Mouse (Mus musculus) c-Kit-positive CD71-positive TER-119-positive erythroid progenitor cells, embryonic 14.5 days (primary cell): Measurements from ENCODE around the gene Cftr.

Experiments
- DNase-seq: peaks from one replicate; pipeline ENCODE4 v3.0.0-alpha.2; 2013; ENCODE audit warnings: low spot score

Cftr gene

DNA sequence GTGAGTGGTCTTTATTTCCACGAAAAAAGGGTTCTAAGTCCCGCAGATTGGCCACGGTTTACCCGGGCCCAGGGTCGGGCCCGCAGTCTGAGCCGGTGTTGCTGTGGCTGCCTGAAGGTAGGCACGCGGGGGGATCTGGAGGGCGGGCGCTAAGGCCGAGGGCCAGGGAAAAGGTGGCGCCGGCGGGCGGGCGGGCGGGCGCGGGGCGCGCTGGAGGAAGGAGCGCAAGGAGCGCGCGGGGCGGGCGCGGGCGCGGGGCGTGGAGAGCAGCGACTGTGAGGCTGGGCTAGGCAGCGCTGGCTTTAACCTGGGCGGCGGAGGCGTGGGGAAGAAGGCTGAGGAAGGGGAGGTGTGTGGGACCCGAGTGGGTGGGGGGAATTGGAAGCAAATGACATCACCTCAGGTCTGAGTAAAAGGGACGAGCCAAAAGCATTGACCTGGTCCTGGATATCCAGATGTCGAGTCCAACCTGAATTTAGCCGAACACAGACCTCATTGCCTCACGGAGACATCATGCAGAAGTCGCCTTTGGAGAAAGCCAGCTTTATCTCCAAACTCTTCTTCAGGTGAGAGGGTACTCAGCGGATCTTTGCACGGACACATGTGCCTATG, at the start of gene Cftr:
Gene Cftr (plus strand): TSS at position 377 of the 612 bp plus-strand sequence.
- no peak for DNase-seq

DNA sequence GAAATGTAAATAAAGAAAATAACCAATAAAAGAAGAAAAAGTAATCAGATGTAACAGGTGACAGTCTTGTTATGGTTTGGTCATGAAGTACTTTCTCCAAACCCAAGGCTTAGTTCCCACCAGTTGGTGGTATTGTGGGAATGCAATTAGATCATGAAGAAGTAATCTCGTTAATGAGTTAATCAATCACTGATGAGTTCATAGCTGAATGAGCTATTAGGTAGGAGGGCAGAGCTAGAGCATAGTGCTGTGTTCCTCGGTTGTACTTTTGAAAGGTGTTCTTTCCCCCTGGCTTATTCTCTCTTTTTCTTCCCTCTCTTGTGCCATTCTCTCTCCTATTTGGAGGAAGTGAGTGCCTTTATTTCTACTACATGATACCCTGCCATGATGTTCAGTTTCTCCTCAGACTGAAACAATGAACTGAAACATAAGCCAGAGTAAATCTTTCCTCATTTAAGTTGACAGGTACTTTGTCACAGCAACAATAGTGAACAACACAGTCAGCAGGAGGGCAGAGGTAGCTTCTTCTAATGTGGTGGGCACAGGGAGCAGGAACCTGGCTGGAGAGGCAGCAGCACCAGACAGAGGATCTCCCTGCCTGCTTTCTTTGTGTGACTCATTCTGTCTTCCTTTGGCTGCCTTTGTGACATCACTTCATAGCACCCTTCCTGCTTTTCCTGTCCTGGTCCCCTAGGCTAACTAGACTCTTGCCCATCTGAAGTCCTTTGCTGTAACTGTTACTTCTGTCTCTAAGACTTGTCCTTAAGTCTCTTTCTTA, 43.1 kb upstream of the Cftr start:
- DNase-seq = no peak

DNA sequence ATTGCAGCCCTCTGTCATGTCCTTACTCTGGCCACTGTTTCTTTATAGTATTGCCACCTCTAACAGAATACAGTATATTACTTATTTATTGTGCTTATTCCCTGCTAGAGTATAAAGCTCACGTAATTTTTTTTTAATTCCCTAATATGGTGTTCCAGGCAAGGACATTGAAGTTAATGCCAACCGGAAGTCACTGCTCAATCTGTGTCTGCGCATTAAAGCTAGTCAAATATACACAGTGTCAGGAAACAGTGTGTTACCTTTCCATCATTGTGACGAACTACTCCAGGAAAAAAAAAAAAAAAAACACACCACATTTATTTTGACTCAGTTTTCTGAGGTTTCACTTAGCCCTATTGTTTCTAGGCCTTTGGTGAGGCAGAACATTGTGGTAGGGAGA, 42.4 kb upstream of the Cftr start:
- DNase-seq = no peak

DNA sequence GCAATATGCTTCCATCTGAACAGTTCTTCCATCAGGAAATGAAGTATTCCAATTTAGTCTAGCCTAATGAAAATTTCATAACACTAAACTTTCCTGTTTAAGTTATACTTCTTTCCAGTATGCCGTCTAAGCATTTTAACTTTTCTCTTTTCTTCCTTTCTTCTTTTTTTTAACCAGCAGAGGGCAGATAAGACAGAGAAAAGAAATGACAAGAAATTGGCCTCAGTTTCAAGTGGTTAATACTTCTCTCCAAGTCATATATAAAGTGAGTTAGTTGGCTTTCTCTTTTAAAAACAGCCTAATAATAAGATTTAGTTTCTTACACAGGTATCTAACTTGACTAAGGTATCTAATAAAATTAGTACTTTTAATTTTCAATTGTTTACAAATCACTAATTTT, 35.2 kb upstream of the Cftr start:
- DNase-seq = no peak

DNA sequence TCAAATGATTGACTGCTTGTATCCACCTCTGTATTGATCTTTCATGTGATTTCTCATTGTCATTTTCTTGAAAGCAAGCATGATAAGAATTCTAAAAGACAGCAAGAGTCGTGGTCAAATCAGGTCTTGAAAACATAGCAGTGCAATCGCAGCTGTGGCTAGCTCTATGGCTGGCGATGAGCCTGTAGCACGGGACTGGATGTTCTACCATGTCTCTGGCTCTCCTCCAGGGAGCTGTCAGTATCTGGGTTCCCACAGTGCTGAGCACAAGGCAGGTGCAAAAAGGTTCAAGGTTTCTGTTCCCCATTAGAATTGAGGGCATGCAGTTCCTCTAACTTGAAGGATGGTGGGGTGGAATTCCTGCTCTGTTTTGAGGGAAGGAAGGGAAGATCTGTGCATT, 17.5 kb upstream of the Cftr start:
- no peak for DNase-seq

DNA sequence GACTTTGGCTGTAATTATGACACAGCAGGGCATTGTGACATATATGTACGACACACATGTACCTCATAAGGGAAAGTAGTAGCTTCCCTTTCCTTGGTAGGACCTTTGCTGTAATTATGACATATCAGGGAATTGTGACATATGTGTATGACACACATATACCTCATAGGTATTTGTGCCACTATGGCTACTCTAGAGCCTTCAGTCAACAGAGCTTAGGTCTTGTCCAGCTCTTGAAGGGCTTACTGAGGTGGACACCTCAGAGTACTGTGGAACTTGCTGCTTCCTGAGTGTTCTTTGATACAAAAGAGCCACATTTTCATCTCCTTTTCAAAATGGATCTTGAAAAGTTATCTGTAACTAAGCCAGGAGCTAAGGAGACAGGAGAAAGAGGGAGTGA, 869 bp upstream of the Cftr start:
- DNase-seq = no peak

DNA sequence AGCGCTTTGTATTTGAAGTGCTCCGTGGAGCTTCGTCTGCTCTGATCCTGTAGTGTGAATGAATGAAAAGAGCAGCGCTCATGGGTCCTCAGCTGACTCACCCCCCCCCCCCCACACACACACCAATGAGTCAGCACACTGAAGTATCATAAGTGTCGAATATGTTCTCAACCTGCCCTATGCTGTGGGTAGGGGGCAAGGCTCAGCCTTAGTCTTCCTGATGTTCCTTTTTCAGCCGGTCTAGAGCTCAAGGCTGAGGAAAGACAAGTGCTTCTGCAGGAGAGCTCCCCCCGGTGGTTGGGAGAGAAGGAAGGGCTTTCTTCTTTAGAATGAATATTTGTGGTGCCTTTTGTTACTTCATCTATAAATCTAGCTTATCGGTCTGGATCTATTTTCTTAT, 1.1 kb downstream of the Cftr start:
- peak; percentile 9 for DNase-seq

DNA sequence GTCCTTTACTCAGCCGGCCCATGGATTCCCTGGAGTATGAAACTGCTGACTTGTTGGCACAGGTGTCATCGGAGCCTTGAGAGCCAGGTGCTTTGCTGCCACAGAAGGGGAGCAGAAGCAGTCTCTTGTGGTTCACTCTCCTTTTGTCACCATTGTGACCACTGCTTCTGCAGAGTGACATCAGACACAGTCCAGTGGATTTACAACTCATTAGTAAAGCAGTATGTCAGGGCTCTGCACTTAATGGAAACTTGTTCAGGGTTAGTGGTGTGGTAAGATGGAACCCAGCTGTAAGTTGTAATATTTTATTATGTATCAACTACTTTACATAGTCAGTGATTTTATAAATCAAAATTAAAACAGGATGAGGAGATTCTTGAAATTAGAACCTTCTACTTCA, 7.0 kb downstream of the Cftr start:
- DNase-seq = no peak

DNA sequence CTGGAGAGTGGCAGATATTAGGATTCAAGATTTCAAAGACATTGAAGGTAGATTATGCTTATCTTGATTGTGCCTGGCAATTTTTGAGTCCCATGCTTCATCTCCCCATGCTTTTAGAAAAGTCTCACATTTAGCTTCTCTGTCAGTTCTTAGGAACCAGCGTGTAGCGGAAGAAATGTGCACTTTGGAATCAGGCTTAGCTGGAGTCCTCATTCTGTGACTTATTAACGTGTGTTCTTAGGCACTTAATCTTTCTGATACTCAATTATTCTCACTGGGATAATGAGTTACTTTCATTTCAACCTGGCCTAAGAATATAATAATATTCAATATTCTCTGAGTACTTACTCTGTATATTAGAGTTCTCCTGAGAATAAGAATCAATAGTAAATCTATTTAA, 10.2 kb downstream of the Cftr start:
- no peak for DNase-seq

DNA sequence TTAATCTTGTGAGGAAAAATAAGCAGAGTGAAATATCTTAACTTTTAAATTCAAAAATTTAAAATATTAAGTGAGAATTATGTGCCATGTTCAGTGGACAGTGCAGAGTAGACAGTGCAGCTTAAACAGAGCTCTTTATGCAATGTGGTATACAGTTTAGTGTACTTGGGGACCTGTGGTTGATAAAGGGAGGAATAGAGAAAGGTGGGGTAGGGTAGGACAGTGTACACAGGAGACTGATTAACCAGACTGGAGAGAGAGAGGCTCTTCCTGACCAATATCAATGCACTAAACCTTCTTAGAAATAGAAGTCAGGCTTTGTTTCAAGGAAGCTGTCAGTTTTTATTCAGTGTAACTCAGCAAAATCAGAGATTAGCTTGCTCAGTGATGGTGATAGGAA, 12.4 kb downstream of the Cftr start:
- DNase-seq = no peak

DNA sequence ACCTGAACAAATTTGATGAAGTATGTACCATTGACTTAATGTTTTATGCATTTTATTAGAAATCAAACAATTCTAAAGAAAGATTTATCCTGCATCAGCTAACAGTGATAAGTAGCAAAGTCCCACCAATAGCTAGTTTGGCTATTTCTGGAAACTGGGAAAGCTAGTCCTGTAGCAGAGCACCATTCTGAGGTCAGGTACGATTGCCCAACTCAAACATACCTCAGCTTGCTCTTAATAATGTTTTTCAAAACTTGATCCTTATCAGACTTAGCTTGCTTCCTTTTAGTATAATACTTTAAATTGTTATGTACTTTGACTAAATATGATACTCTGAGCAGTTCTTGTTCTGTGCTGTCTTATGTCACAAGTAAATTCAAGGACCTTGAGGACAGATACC, 50.2 kb downstream of the Cftr start:
- no peak for DNase-seq

DNA sequence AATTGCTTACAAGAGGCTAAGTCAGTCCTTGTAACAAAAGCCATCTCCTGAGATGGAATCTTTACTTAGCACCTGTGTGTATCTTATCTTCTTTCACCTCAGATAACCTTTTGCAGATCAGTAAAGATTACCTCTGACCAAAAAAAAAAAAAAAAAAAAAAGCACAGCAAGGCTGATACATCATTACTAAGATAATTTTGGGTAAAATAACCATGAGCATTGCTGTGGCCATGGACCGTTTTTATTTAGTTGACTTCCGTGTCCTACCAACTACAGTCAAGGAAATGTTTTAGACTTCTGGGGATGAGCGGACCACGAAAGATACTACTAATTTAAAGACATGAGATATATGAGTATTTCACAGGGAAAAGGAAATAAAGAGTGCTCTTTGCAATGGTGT, 52.7 kb downstream of the Cftr start:
- DNase-seq = no peak

DNA sequence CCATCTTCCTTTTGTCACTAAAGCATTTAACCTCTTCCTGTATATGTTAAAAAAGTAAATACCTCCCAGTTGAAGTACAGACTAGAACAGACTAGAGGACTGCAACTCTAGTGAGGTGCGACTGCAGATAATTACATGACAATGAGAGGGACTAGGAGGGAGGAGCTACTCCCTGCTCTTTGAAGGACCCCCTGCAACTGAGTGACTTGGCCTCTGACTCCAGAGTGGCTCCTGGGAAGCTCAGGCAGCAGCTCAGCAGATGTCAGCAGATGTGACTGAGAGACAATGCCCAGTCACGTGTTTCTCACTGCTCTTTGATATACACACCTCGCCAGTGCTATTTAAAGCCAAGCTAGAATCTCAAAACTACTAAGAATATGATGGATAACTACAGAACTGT, 54.7 kb downstream of the Cftr start:
- DNase-seq = no peak

DNA sequence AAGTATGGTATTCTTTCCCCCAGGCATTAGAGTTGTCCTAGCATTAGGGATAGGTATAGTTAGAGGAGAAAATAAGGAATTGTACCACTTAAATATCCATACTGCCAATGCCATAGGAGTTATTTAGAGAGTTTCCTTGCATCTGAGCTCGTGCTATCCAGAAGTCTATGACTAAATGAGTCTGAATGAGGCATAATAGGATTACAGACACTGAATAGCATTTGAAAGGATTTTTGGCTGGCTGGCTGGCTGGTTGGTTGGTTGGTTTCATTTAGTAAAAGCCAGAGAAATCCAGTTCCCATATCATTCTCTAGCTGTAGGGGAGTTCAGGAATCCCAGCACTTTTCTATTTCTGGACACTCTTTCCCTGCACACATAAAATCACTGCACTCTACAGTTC, 76.0 kb downstream of the Cftr start:
- no peak for DNase-seq

DNA sequence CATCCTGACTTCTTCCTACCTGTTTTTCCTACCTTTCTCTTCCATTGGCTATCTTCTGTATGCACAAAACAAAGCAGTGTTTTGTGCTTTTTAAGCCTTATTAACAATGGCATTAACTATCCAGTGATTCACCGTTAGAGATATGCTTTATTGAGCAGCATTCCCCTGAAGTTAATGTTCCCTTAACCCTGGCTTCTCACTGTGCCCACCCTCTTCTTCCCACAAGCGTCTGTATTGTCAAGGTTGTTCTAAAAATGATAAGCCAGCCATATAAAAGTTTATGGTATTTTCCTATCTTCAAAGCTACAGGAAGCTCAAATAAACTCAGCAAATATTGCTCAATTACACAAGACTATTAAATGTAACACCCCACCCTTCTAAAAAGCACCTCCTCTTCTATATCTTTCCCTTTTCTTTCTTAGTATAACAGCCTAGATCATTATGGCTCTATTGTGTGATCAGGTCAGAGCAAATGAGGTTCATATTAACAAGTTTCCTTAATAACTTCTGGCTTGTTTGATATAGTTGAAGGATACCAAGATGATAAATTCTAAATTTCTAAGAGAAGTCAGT, 77.5 kb downstream of the Cftr start:
- no peak for DNase-seq

DNA sequence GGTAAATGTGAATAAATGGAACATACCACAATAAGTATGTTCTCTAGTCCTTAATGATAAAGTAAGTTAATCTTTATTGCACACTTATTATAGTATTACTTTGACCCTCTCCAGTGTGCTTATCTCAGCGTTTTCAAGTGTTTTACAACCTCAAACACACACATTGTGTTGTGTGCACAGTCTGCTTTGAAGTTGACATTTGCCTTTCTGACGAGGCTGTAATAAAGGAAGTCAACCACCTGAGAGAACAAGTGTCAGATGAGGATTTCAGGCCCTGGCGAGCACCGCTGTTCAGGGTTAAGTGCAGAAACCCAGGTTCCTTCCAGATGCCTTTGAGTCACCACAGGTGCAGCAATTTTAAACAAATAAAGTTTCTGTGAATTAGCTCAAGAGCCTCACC, 78.0 kb downstream of the Cftr start:
- no peak for DNase-seq

DNA sequence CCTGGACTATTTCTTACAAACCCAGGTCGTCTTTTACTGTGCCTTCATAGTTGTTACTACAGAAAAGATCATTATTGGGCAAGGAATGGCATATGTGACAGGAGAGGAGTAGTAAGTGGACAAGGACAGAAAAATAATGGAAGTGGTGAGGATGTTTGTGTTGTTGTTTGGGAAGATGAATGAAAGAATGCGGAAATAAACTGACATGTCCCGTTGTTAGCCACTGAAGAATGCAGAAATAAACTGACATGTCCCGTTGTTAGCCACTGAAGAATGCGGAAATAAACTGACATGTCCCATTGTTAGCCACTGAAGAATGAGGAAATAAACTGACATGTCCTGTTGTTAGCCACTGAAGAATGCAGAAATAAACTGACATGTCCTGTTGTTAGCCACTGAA, 84.1 kb downstream of the Cftr start:
- DNase-seq = no peak

DNA sequence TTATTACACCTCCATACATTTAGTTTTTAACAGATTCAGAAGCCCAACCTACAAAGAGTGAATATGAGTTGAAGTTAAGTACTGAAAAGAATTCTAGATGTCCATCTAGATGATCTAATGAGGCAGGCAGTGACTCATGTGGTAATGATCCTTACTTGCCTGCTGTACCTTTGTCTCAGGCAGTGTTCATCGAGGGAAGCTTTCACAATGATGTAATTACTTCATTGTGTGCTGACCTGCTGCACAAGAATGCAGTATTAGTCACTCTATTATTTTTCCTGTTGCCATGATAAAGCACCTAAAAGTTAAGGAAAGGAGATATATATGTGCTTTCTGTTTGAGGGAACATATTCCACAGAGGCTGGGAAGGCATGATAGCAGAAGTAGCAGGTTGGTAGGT, 100.5 kb downstream of the Cftr start:
- DNase-seq = no peak

DNA sequence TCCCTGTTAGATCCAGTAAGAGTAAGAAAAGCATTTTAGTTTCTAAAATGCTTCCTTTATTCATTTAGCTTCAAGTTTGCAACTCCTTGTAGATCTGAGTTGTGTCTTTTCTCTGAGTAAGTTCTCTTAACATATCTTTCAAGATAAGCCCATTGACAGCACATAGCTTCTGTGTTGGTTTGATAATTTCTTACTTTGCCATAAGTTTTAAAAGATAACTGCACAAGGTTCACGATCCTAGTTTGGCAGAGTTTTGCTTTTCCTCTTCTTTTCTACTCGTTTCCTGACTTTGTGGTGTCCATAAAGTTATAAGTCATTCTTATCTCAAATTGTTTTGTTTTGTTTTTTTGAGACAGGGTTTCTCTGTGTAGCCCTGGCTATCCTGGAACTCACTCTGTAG, 130.3 kb downstream of the Cftr start:
- peak; percentile 43 for DNase-seq

DNA sequence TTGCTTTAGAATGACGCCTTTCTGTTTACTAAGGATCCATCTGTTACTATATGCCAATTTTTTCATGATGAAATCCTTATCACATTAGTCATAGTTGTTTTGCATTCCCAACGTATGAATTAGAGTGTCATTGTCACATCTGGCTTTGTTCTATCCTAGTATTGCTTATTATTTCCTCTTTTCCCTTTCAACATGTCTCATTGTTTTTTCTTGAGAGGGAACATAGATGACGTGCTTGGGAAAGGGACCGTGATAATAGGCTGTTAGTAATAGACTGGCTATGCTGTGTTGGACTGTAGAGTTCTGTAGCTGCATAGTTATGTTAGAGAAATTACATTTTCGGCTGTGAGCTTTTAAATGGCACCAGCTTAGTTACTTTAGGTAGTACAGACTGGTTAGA, 131.6 kb downstream of the Cftr start:
- DNase-seq = no peak

DNA sequence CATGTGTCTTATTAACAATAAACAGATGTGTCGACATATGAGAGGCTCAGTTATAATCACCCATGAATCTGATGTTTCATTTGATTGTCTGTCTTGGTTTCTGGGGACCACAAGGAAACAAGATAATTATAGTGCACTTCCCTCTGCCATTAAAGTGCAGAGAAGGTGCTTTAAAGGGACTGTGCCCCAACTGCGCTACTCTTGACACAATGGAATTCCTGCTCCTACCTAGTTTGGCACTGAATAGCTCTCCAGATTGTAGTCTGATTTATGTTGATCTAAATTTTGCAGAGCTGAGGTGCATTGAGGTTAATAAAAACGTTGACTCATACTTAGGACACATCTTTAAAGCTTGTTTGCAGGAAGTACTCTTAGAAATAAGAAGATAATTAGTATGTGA, 132.7 kb downstream of the Cftr start:
- no peak for DNase-seq

DNA sequence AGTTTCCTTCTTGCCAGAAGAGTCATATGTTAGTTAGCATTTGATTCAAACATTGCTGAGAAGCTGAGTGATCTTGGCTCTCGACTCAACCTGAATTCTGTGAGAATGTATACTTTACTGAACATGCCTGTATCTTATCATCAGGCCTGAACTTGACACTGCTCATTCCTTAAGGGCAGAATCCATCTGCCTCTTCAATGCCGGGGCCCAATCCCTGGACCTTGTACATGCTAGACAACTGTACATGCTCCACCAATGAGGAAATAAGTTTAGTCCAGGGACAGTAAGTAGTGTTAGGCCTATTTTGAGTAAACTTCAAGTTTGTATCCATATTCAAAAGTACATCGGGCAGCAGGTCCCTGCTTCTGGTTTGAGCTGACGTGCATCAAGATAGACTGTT, 134.6 kb downstream of the Cftr start:
- DNase-seq = no peak

DNA sequence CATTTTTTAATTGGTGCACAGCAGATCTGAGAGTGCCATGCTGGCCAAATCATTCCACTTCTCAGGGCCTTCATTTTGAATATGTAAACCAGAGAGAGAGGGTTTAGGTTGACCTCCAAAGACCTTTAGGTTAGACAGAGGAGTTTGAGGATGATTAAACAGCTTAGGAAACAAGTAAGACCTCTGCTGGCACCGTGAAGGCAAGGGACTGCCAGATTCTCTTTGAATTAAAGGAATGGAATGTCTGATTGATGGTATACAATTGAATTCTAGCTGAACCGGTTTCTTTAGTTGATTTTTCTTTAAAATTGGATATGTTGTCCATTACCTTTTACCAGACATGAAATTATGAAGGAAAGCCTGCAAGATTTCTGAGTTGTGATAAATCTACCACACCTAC, 140.5 kb downstream of the Cftr start:
- DNase-seq = no peak
